Mouse (Mus musculus) lung, postnatal 25 days (tissue): Measurements from ENCODE around the gene Gm15080.
"Not testable (repeated sequence)": the region's sequence is repeated elsewhere in the genome, so short reads cannot be mapped to it uniquely, and the experiment has no call there.

Source experiments
- DNase-seq: peaks from one replicate; pipeline ENCODE4 v3.0.0; 2022; ENCODE audit warnings: low spot score

Gene Gm15080

GRCm38 (mm10) chrX:147992693-147993092, at the start of gene Gm15080:
Gm15080 (plus strand) TSS chrX:147992993.
- DNase-seq, result not testable (repeated sequence)
